9 mouse cellular contexts compared by ENCODE assay signal in genomic region chr11:100967881-100968420, GRCm38 (mm10). TPM values are rescaled to one million over a fixed set of nuclear protein-coding genes. Genes with fewer than 3 reads are reported as not detected.
A peak's percentile ranks its signal among the peaks of the same experiment; 100 is the strongest.
DNase-seq lines count a peak whose midpoint lies in the region; ATAC-seq lines count a peak whose summit lies in the region.
"Had no signal": no experiment of that assay in that cellular context is flagged by ENCODE, and none has a peak within 500 bp of the region (broad histone marks: within the 10 kb centered on the region; RNA-seq: fewer than 3 reads in every experiment).

No protein-coding gene starts in this region.

- H3K4me1 ChIP-seq in hindbrain, embryonic 16.5 days (ENCODE audit: control insufficient read depth, insufficient read depth, low read depth, low read length): peaks cover 10% of the 10 kb centered on the region
- peaks cover 4% of the 10 kb centered on the region; the same call in 1 of the 2 replicates for H3K4me1 ChIP-seq in hindbrain, embryonic 11.5 days (replicated peaks; ENCODE audit: control insufficient read depth, insufficient read depth, low read length)
- H3K4me1 ChIP-seq in midbrain, embryonic 15.5 days: peaks cover 17% of the 10 kb centered on the region
- 0 out of 2 replicates have a peak, but pooled peaks cover 2% of the 10 kb centered on the region for H3K4me1 ChIP-seq in midbrain, embryonic 14.5 days (ENCODE audit: control insufficient read depth, insufficient read depth, low read length)
- H3K4me1 ChIP-seq in intestine, embryonic 14.5 days (replicated peaks; ENCODE audit: control insufficient read depth, insufficient read depth, low read length): peaks cover 14% of the 10 kb centered on the region
- peaks cover 58% of the 10 kb centered on the region for H3K4me1 ChIP-seq in stomach, embryonic 15.5 days

- no peak overlapping the region for H3K9ac ChIP-seq in hindbrain, embryonic 16.5 days (ENCODE audit: low read depth, low read length)
- H3K9ac ChIP-seq in hindbrain, embryonic 11.5 days (ENCODE audit: low read depth, low read length): no peak overlapping the region
- H3K9ac ChIP-seq in midbrain, embryonic 15.5 days: no peak overlapping the region
- H3K9ac ChIP-seq in midbrain, embryonic 14.5 days (replicated peaks; ENCODE audit: low read length): no peak overlapping the region
- H3K9ac ChIP-seq in intestine, embryonic 14.5 days (ENCODE audit: low read length): 0 out of 2 replicates have a peak overlapping the region, but pooled peaks have one; percentile 11
- H3K9ac ChIP-seq in stomach, embryonic 15.5 days: 0 out of 2 replicates have a peak overlapping the region, but pooled peaks have one; percentile 13

- no peaks in the 10 kb centered on the region for H3K36me3 ChIP-seq in hindbrain, embryonic 16.5 days (ENCODE audit: control insufficient read depth, insufficient read depth, low read length)
- H3K36me3 ChIP-seq in hindbrain, embryonic 11.5 days (ENCODE audit: control insufficient read depth, insufficient read depth, low read length): no peaks in the 10 kb centered on the region
- no peaks in the 10 kb centered on the region for H3K36me3 ChIP-seq in midbrain, embryonic 15.5 days (replicated peaks)
- no peaks in the 10 kb centered on the region for H3K36me3 ChIP-seq in midbrain, embryonic 14.5 days (ENCODE audit: control insufficient read depth, insufficient read depth, low read length)
- H3K36me3 ChIP-seq in intestine, embryonic 14.5 days (ENCODE audit: control insufficient read depth, insufficient read depth, low read length): no peaks in the 10 kb centered on the region
- no peaks in the 10 kb centered on the region for H3K36me3 ChIP-seq in stomach, embryonic 15.5 days

- intact Hi-C loops in gastrocnemius, postnatal 36 days (cut with DNase I): no loop called here

- no peak for DNase-seq in hindbrain, embryonic 11.5 days (ENCODE audit: low spot score)
- no peak for DNase-seq in midbrain, embryonic 14.5 days
- DNase-seq in intestine, embryonic 14.5 days (ENCODE audit: low spot score): no peak
- DNase-seq in T-cell, adult 2 months (ENCODE audit: low spot score): no peak
- no peak for DNase-seq in gastrocnemius, postnatal 36 days
- DNase-seq: cerebellum, adult 8-10 months had no signal

- WGBS in hindbrain, embryonic 16.5 days: 83% methylated on average over 5 of the region's 5 CpGs
- WGBS in hindbrain, embryonic 11.5 days: 95% methylated on average over 5 of the region's 5 CpGs
- 86% methylated on average over 5 of the region's 5 CpGs for WGBS in midbrain, embryonic 15.5 days
- WGBS in midbrain, embryonic 14.5 days: 84% methylated on average over 5 of the region's 5 CpGs
- WGBS in intestine, embryonic 14.5 days: 84% methylated on average over 5 of the region's 5 CpGs
- 75% methylated on average over 5 of the region's 5 CpGs for WGBS in stomach, embryonic 15.5 days

- peaks cover 56% of the 10 kb centered on the region for H3K27me3 ChIP-seq in hindbrain, embryonic 16.5 days (replicated peaks; ENCODE audit: control insufficient read depth, insufficient read depth, low read length)
- peaks cover 43% of the 10 kb centered on the region for H3K27me3 ChIP-seq in hindbrain, embryonic 11.5 days (ENCODE audit: control insufficient read depth, insufficient read depth, low read length)
- H3K27me3 ChIP-seq in midbrain, embryonic 15.5 days (replicated peaks): peaks cover 69% of the 10 kb centered on the region
- H3K27me3 ChIP-seq in midbrain, embryonic 14.5 days (ENCODE audit: control insufficient read depth, insufficient read depth, low read length): peaks cover 48% of the 10 kb centered on the region
- H3K27me3 ChIP-seq in intestine, embryonic 14.5 days (replicated peaks; ENCODE audit: control insufficient read depth, insufficient read depth, low read length): peaks cover 14% of the 10 kb centered on the region
- no peaks in the 10 kb centered on the region for H3K27me3 ChIP-seq in stomach, embryonic 15.5 days (replicated peaks)

- H3K4me2 ChIP-seq in hindbrain, embryonic 16.5 days (ENCODE audit: low read length): peak overlapping the region; percentile 14
- no peak overlapping the region for H3K4me2 ChIP-seq in hindbrain, embryonic 11.5 days (replicated peaks; ENCODE audit: low read depth, low read length)
- no peak overlapping the region for H3K4me2 ChIP-seq in midbrain, embryonic 15.5 days
- H3K4me2 ChIP-seq in midbrain, embryonic 14.5 days (ENCODE audit: low read length): no peak overlapping the region
- peak overlapping the region; percentile 72 for H3K4me2 ChIP-seq in intestine, embryonic 14.5 days (ENCODE audit: low read length)
- H3K4me2 ChIP-seq in stomach, embryonic 15.5 days: peak overlapping the region; percentile 77

- H3K9me3 ChIP-seq in hindbrain, embryonic 16.5 days (ENCODE audit: control insufficient read depth, low read length): no peaks in the 10 kb centered on the region
- no peaks in the 10 kb centered on the region for H3K9me3 ChIP-seq in hindbrain, embryonic 11.5 days (ENCODE audit: control insufficient read depth, low read length)
- no peaks in the 10 kb centered on the region for H3K9me3 ChIP-seq in midbrain, embryonic 15.5 days
- H3K9me3 ChIP-seq in midbrain, embryonic 14.5 days (ENCODE audit: control insufficient read depth, low read length): no peaks in the 10 kb centered on the region
- no peaks in the 10 kb centered on the region for H3K9me3 ChIP-seq in intestine, embryonic 14.5 days (ENCODE audit: control insufficient read depth, low read length)
- H3K9me3 ChIP-seq in stomach, embryonic 15.5 days: no peaks in the 10 kb centered on the region

- H3K27ac ChIP-seq in hindbrain, embryonic 16.5 days (ENCODE audit: low read depth, low read length): no peak overlapping the region
- H3K27ac ChIP-seq in hindbrain, embryonic 11.5 days (ENCODE audit: low read depth, low read length): no peak overlapping the region
- H3K27ac ChIP-seq in midbrain, embryonic 15.5 days: no peak overlapping the region
- H3K27ac ChIP-seq in midbrain, embryonic 14.5 days (replicated peaks; ENCODE audit: low read depth, low read length): no peak overlapping the region
- H3K27ac ChIP-seq in intestine, embryonic 14.5 days (ENCODE audit: low read depth): no peak overlapping the region
- 0 out of 2 replicates have a peak overlapping the region, but pooled peaks have one; percentile 96 for H3K27ac ChIP-seq in stomach, embryonic 15.5 days

- no peak for ATAC-seq in hindbrain, embryonic 16.5 days
- no peak for ATAC-seq in hindbrain, embryonic 11.5 days (ENCODE audit: low FRiP score)
- no peak for ATAC-seq in midbrain, embryonic 15.5 days (replicated peaks)
- ATAC-seq in midbrain, embryonic 14.5 days (ENCODE audit: low FRiP score, low TSS enrichment): no peak
- no peak for ATAC-seq in intestine, embryonic 14.5 days (replicated peaks; ENCODE audit: low FRiP score, low TSS enrichment, low read depth)
- no peak for ATAC-seq in stomach, embryonic 15.5 days (ENCODE audit: insufficient read depth, low FRiP score, low read depth)

- no peak overlapping the region; the same call in 1 of the 2 replicates for H3K4me3 ChIP-seq in hindbrain, embryonic 16.5 days (ENCODE audit: low read length)
- no peak overlapping the region for H3K4me3 ChIP-seq in hindbrain, embryonic 11.5 days (ENCODE audit: low read depth, low read length)
- H3K4me3 ChIP-seq in midbrain, embryonic 15.5 days: 0 out of 2 replicates have a peak overlapping the region, but pooled peaks have one; percentile 5
- H3K4me3 ChIP-seq in midbrain, embryonic 14.5 days (replicated peaks; ENCODE audit: low read depth, low read length): no peak overlapping the region
- peak overlapping the region; percentile 66 for H3K4me3 ChIP-seq in intestine, embryonic 14.5 days (ENCODE audit: low read depth, low read length)
- peak overlapping the region; percentile 75 for H3K4me3 ChIP-seq in stomach, embryonic 15.5 days (replicated peaks)

RNA-seq across cellular contexts. Expression of gene Cavin1, which starts 2.7 kb away (rescaled TPM):
- polyA plus RNA-seq in hindbrain, embryonic 16.5 days (2015; fragmentation: Nextera tagmentation; extraction: Ambion mirVana): 47.0 and 61.8 TPM in 2 replicates
- polyA plus RNA-seq in hindbrain, embryonic 11.5 days (2014; fragmentation: Nextera tagmentation; extraction: Ambion mirVana): 11.9 and 13.2 TPM in 2 replicates
- polyA plus RNA-seq in midbrain, embryonic 15.5 days (2015; fragmentation: Nextera tagmentation; extraction: Ambion mirVana): 47.9 and 50.8 TPM in 2 replicates
- 8.0 and 16.3 TPM in 2 replicates for polyA plus RNA-seq in midbrain, embryonic 14.5 days (2014; fragmentation: Nextera tagmentation; extraction: Ambion mirVana)
- 99.3 and 102 TPM in 2 replicates for polyA plus RNA-seq in intestine, embryonic 14.5 days (2014; fragmentation: Nextera tagmentation; extraction: Ambion mirVana)
- polyA plus RNA-seq in stomach, embryonic 15.5 days (2015; fragmentation: Nextera tagmentation; extraction: Ambion mirVana): 306 and 329 TPM in 2 replicates
- 100 to 1,000 TPM; 148 to 153 TPM for total RNA-seq in gastrocnemius, postnatal 36 days (2021)

RNA-seq across cellular contexts. Expression of gene Stat3, which starts 28.6 kb away (rescaled TPM):
- 49.2 and 49.5 TPM in 2 replicates for polyA plus RNA-seq in hindbrain, embryonic 16.5 days (2015; fragmentation: Nextera tagmentation; extraction: Ambion mirVana)
- polyA plus RNA-seq in hindbrain, embryonic 11.5 days (2014; fragmentation: Nextera tagmentation; extraction: Ambion mirVana): 25.6 and 33.3 TPM in 2 replicates
- 35.8 and 37.9 TPM in 2 replicates for polyA plus RNA-seq in midbrain, embryonic 15.5 days (2015; fragmentation: Nextera tagmentation; extraction: Ambion mirVana)
- 29.6 and 30.6 TPM in 2 replicates for polyA plus RNA-seq in midbrain, embryonic 14.5 days (2014; fragmentation: Nextera tagmentation; extraction: Ambion mirVana)
- 36.6 and 42.9 TPM in 2 replicates for polyA plus RNA-seq in intestine, embryonic 14.5 days (2014; fragmentation: Nextera tagmentation; extraction: Ambion mirVana)
- polyA plus RNA-seq in stomach, embryonic 15.5 days (2015; fragmentation: Nextera tagmentation; extraction: Ambion mirVana): 44.5 and 46.5 TPM in 2 replicates
- 10 to 100 TPM; 38.8 to 42.9 TPM for total RNA-seq in gastrocnemius, postnatal 36 days (2021)

RNA-seq across cellular contexts. Expression of gene Atp6v0a1, which starts 41.3 kb away (rescaled TPM):
- polyA plus RNA-seq in hindbrain, embryonic 16.5 days (2015; fragmentation: Nextera tagmentation; extraction: Ambion mirVana): 175 and 179 TPM in 2 replicates
- 48.5 and 49.3 TPM in 2 replicates for polyA plus RNA-seq in hindbrain, embryonic 11.5 days (2014; fragmentation: Nextera tagmentation; extraction: Ambion mirVana)
- 136 and 148 TPM in 2 replicates for polyA plus RNA-seq in midbrain, embryonic 15.5 days (2015; fragmentation: Nextera tagmentation; extraction: Ambion mirVana)
- 115 and 119 TPM in 2 replicates for polyA plus RNA-seq in midbrain, embryonic 14.5 days (2014; fragmentation: Nextera tagmentation; extraction: Ambion mirVana)
- polyA plus RNA-seq in intestine, embryonic 14.5 days (2014; fragmentation: Nextera tagmentation; extraction: Ambion mirVana): 30.6 and 32.5 TPM in 2 replicates
- polyA plus RNA-seq in stomach, embryonic 15.5 days (2015; fragmentation: Nextera tagmentation; extraction: Ambion mirVana): 36.6 and 39.7 TPM in 2 replicates
- total RNA-seq in gastrocnemius, postnatal 36 days (2021): 10 to 100 TPM; 55.7 to 57.7 TPM

Comparison
In these comparisons a context has a peak if more than half of its experiments do, and no peak if none do; other contexts are left out.
1. H3K4me2 ChIP-seq: peak in hindbrain, embryonic 16.5 days (single experiment), intestine, embryonic 14.5 days (single experiment) and stomach, embryonic 15.5 days (single experiment); none in hindbrain, embryonic 11.5 days (single experiment), midbrain, embryonic 15.5 days (single experiment) and midbrain, embryonic 14.5 days (single experiment).
2. H3K4me3 ChIP-seq: peak in midbrain, embryonic 15.5 days (single experiment), intestine, embryonic 14.5 days (single experiment) and stomach, embryonic 15.5 days (single experiment); none in hindbrain, embryonic 16.5 days (single experiment), hindbrain, embryonic 11.5 days (single experiment) and midbrain, embryonic 14.5 days (single experiment).
3. H3K9ac ChIP-seq: peak in intestine, embryonic 14.5 days (single experiment) and stomach, embryonic 15.5 days (single experiment); none in hindbrain, embryonic 16.5 days (single experiment), hindbrain, embryonic 11.5 days (single experiment), midbrain, embryonic 15.5 days (single experiment) and midbrain, embryonic 14.5 days (single experiment).